Mouse (Mus musculus): ENCODE measurements around the gene 2310009B15Rik. TPM values are rescaled to one million over a fixed set of nuclear protein-coding genes. Genes with fewer than 3 reads are reported as not detected.

2310009B15Rik gene
- polyA plus RNA-seq, 1 experiment from 2014 or later, result 31.3 TPM

- H3K9me3 ChIP-seq (replicated peaks), result no peaks in the 10 kb centered on the region
- no peak overlapping the region for H3K27ac ChIP-seq (ENCODE audit: poor library complexity, severe bottlenecking)
- H3K4me3 ChIP-seq, result no peak overlapping the region
- 75% methylated on average over 7 of the region's 7 CpGs for WGBS
- no peaks in the 10 kb centered on the region for H3K27me3 ChIP-seq (replicated peaks)
- no peak overlapping the region for H3K4me2 ChIP-seq
- no peaks in the 10 kb centered on the region for H3K36me3 ChIP-seq
- no peak for ATAC-seq (ENCODE audit: insufficient number of reproducible peaks, low FRiP score)
- no peak overlapping the region for H3K9ac ChIP-seq
- no peaks in the 10 kb centered on the region for H3K4me1 ChIP-seq (replicated peaks)
Measured at GRCm38 (mm10) chr1:138822255-138822984, 34.2 kb downstream of the 2310009B15Rik start.

Other genes with a start within 250 kb of the 2310009B15Rik start
- 53.9 and 56.4 TPM in 2 replicates for gene Nek7, start 236.7 kb downstream of the 2310009B15Rik start, polyA plus RNA-seq (2016; fragmentation: Nextera tagmentation; extraction: Ambion mirVana)
- 1.0 and 1.2 TPM in 2 replicates for gene Lhx9, start 8.3 kb downstream of the 2310009B15Rik start, polyA plus RNA-seq (2016; fragmentation: Nextera tagmentation; extraction: Ambion mirVana)
- 13.0 and 13.9 TPM in 2 replicates for gene Dennd1b, start 106.6 kb upstream of the 2310009B15Rik start, polyA plus RNA-seq (2016; fragmentation: Nextera tagmentation; extraction: Ambion mirVana)